Mouse (Mus musculus): Measurements from ENCODE around the gene Pdha1.

Pdha1 gene

DNA sequence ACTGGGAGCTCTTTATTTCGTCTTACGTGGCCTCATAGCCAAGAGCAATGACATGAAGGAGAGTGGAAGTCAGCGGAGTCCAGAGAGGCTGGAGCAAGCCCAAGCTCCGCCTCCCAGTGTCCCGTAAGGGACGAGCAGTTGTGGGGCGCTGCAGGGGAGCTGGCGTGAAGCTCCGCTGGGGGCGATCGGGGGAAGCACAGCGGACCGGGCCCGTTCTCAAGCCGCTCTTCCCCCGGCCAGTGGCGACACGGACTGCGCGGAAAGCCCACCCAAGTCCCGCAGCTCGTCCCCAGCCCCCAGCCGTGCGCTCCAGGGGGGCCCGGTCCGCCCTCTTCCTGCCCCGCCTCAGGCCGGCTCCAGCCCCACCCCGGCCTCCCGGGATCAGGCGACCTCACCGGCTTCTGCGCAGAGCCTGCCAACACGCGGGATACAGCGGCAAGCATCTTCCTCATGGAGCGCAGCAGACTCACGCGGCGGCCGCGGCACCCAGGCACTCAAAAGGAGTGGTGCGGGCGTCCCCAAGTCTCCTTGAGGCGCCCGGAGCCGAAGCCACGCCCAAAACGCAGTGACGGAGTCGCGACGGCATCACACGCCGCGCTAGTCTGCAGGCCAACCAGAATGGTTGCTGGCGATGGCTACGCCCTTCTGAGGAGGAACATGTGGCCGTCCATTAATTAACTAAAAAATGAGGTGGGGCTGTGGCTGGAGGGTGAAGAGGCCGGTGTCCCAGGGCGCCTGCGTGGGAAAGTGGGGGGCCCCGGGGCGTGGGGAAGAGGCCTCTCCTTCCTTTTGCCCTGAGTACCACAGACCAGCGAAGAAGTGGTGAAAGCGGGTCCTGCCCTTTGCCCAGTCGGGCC lies at the start of gene Pdha1:
Gene Pdha1 (minus strand): TSS at position 553 of the 857 bp plus-strand sequence.
- peak; percentile 53 for DNase-seq (ENCODE audit: low read depth, low spot score)

GRCm38 (mm10) chrX:160179032-160179431 lies 40.8 kb upstream of the Pdha1 start:
- no peak for DNase-seq (ENCODE audit: low read depth, low spot score)

- DNase-seq (ENCODE audit: low read depth, low spot score): peak; percentile 40
Measured at GRCm38 (mm10) chrX:160170150-160170549, 31.9 kb upstream of the Pdha1 start.

DNA sequence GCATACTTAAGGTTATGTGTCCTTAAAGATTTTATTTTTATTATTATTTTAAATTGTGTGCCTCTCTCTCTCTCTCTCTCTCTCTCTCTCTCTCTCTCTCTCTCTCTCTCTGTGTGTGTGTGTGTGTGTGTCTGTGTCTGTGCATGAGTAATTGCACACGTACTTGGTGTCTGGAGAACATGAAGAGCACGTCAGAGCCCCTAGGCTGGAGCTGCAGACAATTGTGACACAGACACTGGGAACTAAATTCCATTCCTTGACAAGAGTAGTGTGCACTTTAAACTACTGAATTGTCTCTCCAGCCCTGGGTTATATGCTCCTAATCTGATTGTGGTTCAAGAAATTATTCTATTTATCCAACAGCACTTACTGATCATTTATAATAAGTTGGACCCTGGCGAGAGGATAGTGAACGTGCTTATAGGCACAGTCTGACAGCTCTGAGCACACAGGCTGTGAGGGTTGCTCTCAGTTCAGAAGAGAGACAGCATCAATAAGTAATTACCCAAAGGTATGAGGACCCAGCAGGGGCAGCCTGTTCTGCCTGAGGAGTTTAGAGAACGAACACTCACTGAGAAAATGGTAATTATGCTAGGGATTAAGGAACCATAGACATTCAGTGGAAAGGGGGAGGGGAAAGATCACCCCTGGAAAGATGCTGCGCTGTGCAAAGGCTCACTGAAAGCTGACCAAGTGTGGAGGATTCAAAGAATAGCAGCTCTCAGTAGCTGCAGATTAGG lies 28.2 kb upstream of the Pdha1 start:
- DNase-seq (ENCODE audit: low read depth, low spot score): no peak

GRCm38 (mm10) chrX:160164259-160164658 lies 26.0 kb upstream of the Pdha1 start:
- DNase-seq (ENCODE audit: low read depth, low spot score): no peak

- DNase-seq (ENCODE audit: low read depth, low spot score): no peak
Measured at GRCm38 (mm10) chrX:160153147-160153815, 15.1 kb upstream of the Pdha1 start.

DNA sequence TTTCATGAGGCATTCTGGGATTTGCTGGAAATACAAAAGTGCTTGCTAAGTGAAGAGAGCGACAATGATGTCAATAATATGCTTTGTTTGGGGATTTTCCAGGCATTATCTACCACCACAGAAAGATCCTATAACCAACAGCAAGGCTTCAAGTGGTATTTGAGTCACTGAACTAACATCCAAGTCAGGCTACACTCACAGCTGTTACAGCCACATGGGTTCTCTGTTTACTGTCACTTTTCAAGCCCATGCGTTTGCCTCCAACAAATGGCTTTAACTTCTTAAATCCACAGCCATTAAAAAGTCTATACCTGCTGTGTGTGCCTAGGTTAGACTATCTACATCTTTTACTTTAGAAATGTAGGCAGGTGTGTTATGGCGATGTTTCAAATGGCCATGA lies 10.6 kb upstream of the Pdha1 start:
- no peak for DNase-seq (ENCODE audit: low read depth, low spot score)

DNA sequence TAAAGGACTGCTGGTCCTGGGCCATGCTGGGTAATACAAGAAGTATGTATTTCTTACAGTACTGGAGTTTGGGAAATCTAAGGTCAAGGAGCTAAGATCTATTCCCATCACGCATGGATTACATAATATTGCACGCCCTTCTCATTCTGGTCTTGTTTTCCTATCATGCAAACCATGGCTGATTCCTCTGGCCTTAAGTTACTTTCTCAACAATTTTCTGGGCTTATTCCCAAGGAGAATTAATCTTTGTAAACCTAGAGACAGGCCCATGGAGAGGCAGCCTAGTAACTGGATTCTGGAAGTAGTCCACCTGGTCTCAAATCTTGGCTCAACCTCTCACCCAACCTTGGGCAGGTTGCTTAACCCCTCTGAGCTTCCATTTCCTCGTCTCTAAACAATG lies 9.2 kb upstream of the Pdha1 start:
- DNase-seq (ENCODE audit: low read depth, low spot score): no peak

GRCm38 (mm10) chrX:160146806-160147205 lies 8.6 kb upstream of the Pdha1 start:
- DNase-seq (ENCODE audit: low read depth, low spot score): no peak

- DNase-seq (ENCODE audit: low read depth, low spot score): no peak
Measured at GRCm38 (mm10) chrX:160137177-160137860, 894 bp downstream of the Pdha1 start.

GRCm38 (mm10) chrX:160136153-160136552 lies 2.1 kb downstream of the Pdha1 start:
- DNase-seq (ENCODE audit: low read depth, low spot score): no peak

DNA sequence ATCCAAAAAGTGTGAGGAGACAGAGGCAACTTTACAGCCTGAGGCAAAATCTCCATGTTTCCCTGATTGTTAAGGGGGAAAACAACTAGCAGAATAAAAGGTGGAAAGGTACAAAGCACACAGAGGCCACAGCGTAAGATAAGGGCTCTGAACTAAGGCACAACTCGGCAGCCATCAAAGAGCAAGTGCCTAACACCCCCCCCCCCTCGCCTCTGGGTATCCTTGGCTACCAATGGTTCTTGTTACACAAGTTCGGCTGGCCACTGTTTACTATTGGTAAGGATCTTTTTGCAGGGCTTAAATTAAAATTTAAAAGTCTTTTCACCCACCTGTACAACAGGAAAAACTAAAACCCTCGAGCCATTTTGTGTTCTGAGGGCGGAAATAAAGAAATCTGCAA lies 2.5 kb downstream of the Pdha1 start:
- no peak for DNase-seq (ENCODE audit: low read depth, low spot score)

- no peak for DNase-seq (ENCODE audit: low read depth, low spot score)
Measured at GRCm38 (mm10) chrX:160134136-160134843, 3.9 kb downstream of the Pdha1 start.

DNA sequence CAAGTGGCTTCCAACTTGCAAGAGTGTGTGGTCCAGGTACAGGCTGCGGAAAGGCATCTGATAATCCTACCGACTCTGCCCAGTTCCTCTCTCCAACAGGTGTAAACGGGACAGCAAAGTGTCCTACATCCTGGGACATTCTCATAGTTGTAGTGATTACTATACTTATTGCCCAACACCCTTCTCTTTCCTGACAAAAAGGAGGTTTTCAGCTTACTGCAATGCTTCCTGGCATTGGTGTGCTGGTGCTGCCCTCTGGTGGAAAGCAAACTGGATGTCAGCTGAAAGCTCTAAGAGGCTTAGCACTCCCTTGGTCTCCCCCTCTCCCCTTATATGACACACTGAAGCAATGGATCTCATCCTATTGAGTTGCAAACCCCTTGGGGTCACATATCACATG lies 21.6 kb downstream of the Pdha1 start:
- peak; percentile 34 for DNase-seq (ENCODE audit: low read depth, low spot score)

GRCm38 (mm10) chrX:160116074-160116473 lies 22.1 kb downstream of the Pdha1 start:
- DNase-seq (ENCODE audit: low read depth, low spot score): no peak

DNA sequence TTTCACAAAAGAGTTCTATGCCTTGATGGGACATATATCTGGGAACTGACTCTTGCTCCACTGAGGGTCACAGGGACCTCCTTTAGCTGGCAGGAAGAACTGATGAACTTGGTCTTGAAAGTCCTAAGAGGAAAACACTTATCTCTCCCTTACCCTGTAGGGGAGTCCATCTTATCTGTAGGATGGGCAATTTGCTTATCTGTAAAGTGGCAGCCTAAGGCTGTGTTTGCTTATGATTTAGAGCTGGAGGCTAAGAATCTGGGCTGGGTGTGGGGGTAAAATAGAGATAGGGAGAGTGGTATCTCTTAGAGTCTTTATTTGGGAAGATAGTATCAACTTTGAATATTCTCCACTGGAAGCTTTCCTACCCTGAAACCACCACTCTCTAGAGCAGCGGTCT lies 24.4 kb downstream of the Pdha1 start:
- DNase-seq (ENCODE audit: low read depth, low spot score): no peak

DNA sequence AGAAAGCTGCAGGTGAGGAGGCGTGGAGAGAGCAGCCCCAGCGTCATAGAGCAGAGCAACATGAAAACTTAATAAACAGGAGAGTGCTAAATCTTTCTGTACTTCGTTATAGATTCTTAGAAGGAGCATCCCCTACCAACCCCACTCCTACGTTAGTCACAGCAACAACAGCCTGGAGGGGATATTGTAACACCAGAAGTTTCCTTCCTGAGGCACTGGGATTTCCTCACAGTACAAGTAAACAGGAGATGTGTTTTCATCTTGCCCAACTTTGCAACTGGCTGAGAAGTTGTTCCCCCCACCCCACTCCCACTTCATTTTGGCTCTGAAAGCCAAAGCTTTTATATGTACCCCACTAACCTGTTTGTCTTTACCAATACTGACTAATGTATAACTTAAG lies 30.4 kb downstream of the Pdha1 start:
- no peak for DNase-seq (ENCODE audit: low read depth, low spot score)

GRCm38 (mm10) chrX:160091973-160092372 lies 46.2 kb downstream of the Pdha1 start:
- no peak for DNase-seq (ENCODE audit: low read depth, low spot score)

All from retina, postnatal 7 days (tissue).